Mouse (Mus musculus) urinary bladder, postnatal 14 days (tissue): ENCODE measurements around the gene Btbd17.

Experiments
- DNase-seq: peaks from one replicate; pipeline ENCODE4 v3.0.0; 2021; ENCODE audit warnings: low spot score

The Btbd17 gene

DNA sequence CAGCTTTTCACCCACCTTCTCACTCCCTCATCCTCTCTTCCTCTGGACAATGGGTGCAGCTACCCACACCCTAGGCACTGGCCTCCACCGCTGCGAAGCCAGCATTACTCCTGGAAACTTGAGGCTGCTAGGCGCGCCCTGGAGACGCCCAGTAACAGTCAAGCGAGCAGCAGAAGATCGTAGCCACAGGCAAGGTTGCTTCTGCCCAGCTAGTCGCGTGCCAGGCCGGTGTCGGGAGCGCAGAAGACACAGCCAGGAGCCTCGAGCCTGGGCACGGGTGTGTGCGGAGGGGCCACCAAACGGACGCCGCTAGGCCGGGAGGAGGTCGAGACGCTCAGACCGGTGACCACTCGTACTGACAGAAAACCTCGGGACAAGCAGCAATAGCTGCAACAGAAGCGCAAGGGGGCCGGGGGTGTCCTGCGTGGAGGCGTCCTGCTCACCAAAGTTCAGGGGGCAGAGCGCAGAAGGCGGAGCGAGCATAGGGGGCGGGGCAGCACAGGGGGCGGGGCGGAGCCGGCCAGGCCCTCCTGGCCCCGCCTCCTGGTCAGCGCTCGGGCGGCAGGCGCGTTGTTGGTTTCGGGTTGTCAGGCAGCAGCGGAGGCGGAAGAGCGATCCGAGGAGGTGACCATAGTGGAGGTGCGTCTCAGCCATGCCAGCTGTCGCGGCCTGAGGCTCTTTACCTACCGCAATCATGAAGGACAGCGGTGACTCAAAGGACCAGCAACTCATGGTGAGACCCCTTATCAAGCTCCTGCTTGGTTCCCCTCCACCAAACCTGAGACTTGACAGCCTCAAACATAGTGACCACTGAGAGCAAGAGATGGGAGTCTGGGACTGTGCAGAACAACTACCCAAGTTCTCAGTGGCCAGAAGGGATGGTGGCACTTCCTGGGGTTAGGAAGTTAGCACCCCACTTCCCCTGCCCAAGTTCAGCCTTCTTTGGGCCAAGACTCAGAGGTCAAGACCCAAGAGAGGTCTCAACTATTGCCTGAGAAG, 30.6 kb downstream of the Btbd17 start, which contains the start of gene Kif19a:
TSS of gene Kif19a (plus strand) at position 569 of the 999 bp plus-strand sequence.
- DNase-seq: peak; percentile 57

DNA sequence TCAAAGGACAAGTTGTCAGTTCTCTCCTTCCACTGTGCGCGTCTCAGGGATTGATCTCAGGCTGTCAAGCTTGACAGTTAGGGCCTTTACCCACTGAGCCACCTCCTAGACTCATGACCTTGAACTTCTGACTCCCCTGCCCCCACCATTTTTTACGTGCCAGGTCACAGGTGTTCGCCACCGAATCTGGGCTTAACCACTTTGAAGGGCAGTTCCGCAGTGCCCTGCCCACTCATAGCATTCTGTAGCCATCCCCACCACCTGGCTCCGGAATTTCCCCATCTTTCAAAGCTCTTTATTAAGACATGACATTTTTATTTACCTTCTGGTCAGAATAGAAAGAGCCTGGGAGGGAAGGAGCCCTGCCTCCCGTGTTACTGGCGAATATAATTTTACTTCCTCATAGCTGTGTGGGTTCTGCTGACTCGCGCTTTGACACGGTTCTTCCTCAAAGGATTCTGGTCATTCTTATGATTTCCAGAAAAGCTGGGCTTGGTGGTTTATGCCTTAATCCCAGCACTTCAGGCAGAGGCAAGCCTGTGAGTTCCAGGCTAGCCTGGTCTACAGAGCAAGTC, 48.1 kb downstream of the Btbd17 start:
- DNase-seq: no peak

DNA sequence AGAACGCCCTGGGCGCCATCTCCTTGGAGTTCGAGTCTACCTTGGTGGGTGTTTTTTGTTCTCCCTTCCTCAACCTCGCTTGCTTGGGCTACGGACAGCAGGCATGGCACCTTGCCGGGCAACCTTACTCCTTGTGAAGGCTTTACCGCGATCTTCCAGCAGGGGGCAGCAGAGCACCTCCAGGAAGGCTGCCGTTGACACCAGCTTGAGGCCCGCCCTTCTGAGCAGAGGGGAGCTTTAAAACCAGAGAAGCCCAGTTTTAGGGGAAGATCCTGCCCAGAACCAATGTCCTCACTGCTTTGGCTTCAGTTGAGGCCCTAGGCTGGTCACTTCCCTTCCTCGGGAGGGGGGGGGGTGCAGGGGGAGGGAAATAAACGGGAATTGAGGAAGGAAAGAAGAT, 50.6 kb downstream of the Btbd17 start:
- peak; percentile 92 for DNase-seq

DNA sequence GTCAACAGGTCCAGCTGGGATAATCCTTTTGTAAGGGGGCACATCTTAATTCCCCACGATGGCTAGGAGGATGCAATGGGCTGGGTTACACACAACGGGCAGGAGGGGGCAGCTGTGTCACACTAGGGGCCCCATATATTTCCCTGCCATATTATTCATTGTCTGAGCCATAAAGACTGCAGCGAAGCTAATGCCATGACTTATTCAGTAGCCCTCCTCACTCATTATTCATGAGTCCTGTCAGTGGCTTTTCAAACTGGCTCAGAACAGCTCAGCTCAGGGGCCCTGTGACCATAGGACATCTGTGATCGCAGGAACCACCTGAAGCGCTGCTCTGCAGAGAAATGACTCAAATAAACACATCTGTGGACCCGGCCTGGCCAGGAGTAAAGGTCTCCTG, 54.3 kb downstream of the Btbd17 start:
- no peak for DNase-seq
